Mouse (Mus musculus) left cerebral cortex, postnatal 10 days (tissue): Measurements from ENCODE around the gene Cnih3. TPM values are rescaled to one million over a fixed set of nuclear protein-coding genes. Genes with fewer than 3 reads are reported as not detected.

Source experiments
- DNase-seq, 2 experiments: peaks; one replicate each; pipeline ENCODE4 v3.0.0; 2021 to 2022; ENCODE audit warnings: low spot score in 2 of 2, mixed read lengths in 1 of 2; ENCODE audit errors: extremely low spot score in 1 of 2
- intact Hi-C: fragments of 180-260 bp; cut with DNase I; formaldehyde crosslinking; loops from one replicate; pipeline ENCODE4 v1.15.1; 2025
- total RNA-seq, 2 experiments: library from RNA; stranded (reverse); gene quantifications; 2 replicates each; pipeline ENCODE4 v1.2.3; 2021

Cnih3 gene
- total RNA-seq, 2 experiments from 2014 or later = 72.2 to 79.3 TPM

- no peak for DNase-seq
- intact Hi-C loops = no loop called here
Observed at GRCm38 (mm10) chr1:181339106-181339505, 13.3 kb upstream of the Cnih3 start.

- intact Hi-C loops = no loop called here
- no peak for DNase-seq
Observed at GRCm38 (mm10) chr1:181345547-181345946, 6.9 kb upstream of the Cnih3 start.

GRCm38 (mm10) chr1:181352043-181352366 lies 423 bp upstream of the Cnih3 start:
- DNase-seq = no peak
- intact Hi-C loops = no loop called here

- intact Hi-C loops = no loop called here
- peak in 1 of 2 experiments; percentile 45 for DNase-seq
Observed at GRCm38 (mm10) chr1:181353200-181354097, 1.0 kb downstream of the Cnih3 start.

- DNase-seq = no peak
- intact Hi-C loops = no loop called here
Observed at GRCm38 (mm10) chr1:181355683-181356082, 3.3 kb downstream of the Cnih3 start.

- intact Hi-C loops = no loop called here
Observed at GRCm38 (mm10) chr1:181357870-181358269, 5.4 kb downstream of the Cnih3 start.

GRCm38 (mm10) chr1:181358526-181358925 lies 6.1 kb downstream of the Cnih3 start:
- intact Hi-C loops = no loop called here
- no peak for DNase-seq

More at GRCm38 (mm10) chr1:181357870-181358269, 5.4 kb downstream of the Cnih3 start:
- no peak for DNase-seq

GRCm38 (mm10) chr1:181360732-181361131 lies 8.3 kb downstream of the Cnih3 start:
- intact Hi-C loops = no loop called here

GRCm38 (mm10) chr1:181364025-181364424 lies 11.6 kb downstream of the Cnih3 start:
- DNase-seq = no peak
- intact Hi-C loops = no loop called here

More at GRCm38 (mm10) chr1:181360732-181361131, 8.3 kb downstream of the Cnih3 start:
- no peak for DNase-seq

- intact Hi-C loops = no loop called here
- DNase-seq = no peak
Observed at GRCm38 (mm10) chr1:181365376-181365775, 12.9 kb downstream of the Cnih3 start.

GRCm38 (mm10) chr1:181368789-181369570 lies 16.6 kb downstream of the Cnih3 start:
- intact Hi-C loops = no loop called here
- peak in 1 of 2 experiments; percentile 60 for DNase-seq

GRCm38 (mm10) chr1:181370370-181370769 lies 17.9 kb downstream of the Cnih3 start:
- DNase-seq = no peak
- intact Hi-C loops = no loop called here

- intact Hi-C loops = no loop called here
- DNase-seq = no peak
Observed at GRCm38 (mm10) chr1:181371226-181371625, 18.8 kb downstream of the Cnih3 start.

GRCm38 (mm10) chr1:181372306-181372705 lies 19.9 kb downstream of the Cnih3 start:
- intact Hi-C loops = no loop called here
- DNase-seq = no peak

GRCm38 (mm10) chr1:181374627-181375374 lies 22.4 kb downstream of the Cnih3 start:
- DNase-seq = no peak
- intact Hi-C loops = no loop called here

GRCm38 (mm10) chr1:181376431-181376830 lies 24.0 kb downstream of the Cnih3 start:
- intact Hi-C loops = no loop called here
- DNase-seq = no peak

- intact Hi-C loops = no loop called here
- DNase-seq = no peak
Observed at GRCm38 (mm10) chr1:181379664-181380063, 27.2 kb downstream of the Cnih3 start.

GRCm38 (mm10) chr1:181381410-181382010 lies 29.1 kb downstream of the Cnih3 start:
- intact Hi-C loops = no loop called here
- DNase-seq = peak; percentile 55 to 60

- DNase-seq = no peak
- intact Hi-C loops = no loop called here
Observed at GRCm38 (mm10) chr1:181389264-181389663, 36.8 kb downstream of the Cnih3 start.
